ENCODE assay signal across 8 mouse cellular contexts in the genomic region with DNA sequence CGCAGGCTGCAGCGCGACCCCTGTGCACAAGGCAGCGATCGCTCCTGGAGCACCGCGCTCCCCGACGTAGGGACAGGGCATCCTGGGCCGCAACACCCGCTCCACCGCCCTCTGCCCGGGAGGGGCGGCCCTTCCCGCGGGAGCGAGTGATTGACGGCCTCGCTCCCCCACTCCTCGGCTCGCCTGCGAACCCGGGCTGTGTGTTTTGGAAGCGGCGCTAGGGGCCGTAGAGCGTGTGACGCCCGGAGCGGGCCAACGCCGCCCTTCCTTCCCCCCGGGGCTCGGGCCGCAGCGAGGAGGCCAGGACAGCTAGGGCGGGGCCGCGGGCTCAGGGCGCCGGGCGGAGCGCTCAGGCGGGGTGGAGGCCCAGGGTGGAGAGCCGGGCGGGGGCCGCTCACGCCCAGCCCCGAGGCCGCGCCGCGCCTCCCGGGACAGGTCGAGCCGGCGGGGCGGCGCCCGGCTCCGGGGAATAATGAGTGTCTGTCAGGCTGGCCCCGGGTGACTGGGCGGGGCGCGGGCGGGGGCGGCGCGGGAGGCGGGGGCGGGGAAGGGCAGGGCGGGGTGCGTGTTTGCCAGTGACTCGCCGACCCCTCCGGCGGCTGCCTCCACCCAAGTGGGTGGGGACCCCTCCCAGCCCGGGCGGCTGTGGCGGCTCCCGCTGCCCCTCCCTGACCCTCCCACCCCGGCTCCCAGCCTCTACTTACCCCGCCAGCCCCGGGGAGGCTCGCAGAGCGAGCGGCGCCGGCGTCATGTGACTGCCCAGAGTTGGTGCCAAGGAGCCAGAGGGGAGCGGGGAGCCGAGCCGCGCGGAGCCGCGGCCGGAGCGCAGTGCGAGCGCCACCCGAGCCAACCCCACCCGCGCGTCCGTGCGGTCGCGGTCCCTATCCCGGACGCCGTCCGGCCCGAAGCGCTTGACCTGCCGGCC. TPM values are rescaled to one million over a fixed set of nuclear protein-coding genes. Genes with fewer than 3 reads are reported as not detected.
DNase-seq lines count a peak whose midpoint lies in the region; ATAC-seq and TF ChIP-seq lines count a peak whose summit lies in the region.

Klf3 (plus strand) TSS at position 594 of the 925 bp plus-strand sequence.

- ATAC-seq in embryonic facial prominence, embryonic 12.5 days (ENCODE audit: insufficient number of reproducible peaks, insufficient read depth, low FRiP score, low TSS enrichment): peak; percentile 95
- peak; percentile 89 for ATAC-seq in limb, embryonic 13.5 days (ENCODE audit: low FRiP score, low read depth)
- peak; percentile 87 for ATAC-seq in midbrain, embryonic 15.5 days (replicated peaks)

- WGBS in embryonic facial prominence, embryonic 12.5 days: under 1% methylated on average over 116 of the region's 116 CpGs
- WGBS in limb, embryonic 13.5 days: under 1% methylated on average over 57 of the region's 116 CpGs
- WGBS in midbrain, embryonic 15.5 days: under 1% methylated on average over 78 of the region's 116 CpGs
- WGBS in spleen, adult 2 months: under 1% methylated on average over 100 of the region's 116 CpGs

- peak within 1 kb of the TSS; percentile 98 for H3K27ac ChIP-seq in embryonic facial prominence, embryonic 12.5 days
- H3K27ac ChIP-seq in limb, embryonic 13.5 days: peak within 1 kb of the TSS; percentile 99
- H3K27ac ChIP-seq in midbrain, embryonic 15.5 days: peak within 1 kb of the TSS; percentile 90
- H3K27ac ChIP-seq in spleen, adult 2 months (ENCODE audit: insufficient read depth, low read length): peak within 1 kb of the TSS; percentile 99

- DNase-seq in 3134 (ENCODE audit: extremely low read depth, insufficient read length, low spot score): peak; percentile 95
- DNase-seq in adrenal gland, postnatal 25 days: peak; percentile 96
- DNase-seq in heart, adult 18-20 months: peak; percentile 92 to 98
- peak; percentile 94 for DNase-seq in kidney, adult 18-20 months
- DNase-seq in spleen, adult 2 months (ENCODE audit: low read depth in 1 of 2, low spot score in 2 of 2): peak; percentile 70 to 94

- TF ChIP-seq POLR2A in spleen, adult 2 months (IDR thresholded peaks at IDR 0.05; ENCODE audit: low read depth, low read length): peak; percentile 87

- peak within 1 kb of the TSS; percentile 74 for H3K4me3 ChIP-seq in embryonic facial prominence, embryonic 12.5 days
- peak within 1 kb of the TSS; percentile 84 for H3K4me3 ChIP-seq in limb, embryonic 13.5 days
- peak within 1 kb of the TSS; percentile 79 for H3K4me3 ChIP-seq in midbrain, embryonic 15.5 days
- peak within 1 kb of the TSS; percentile 81 for H3K4me3 ChIP-seq in spleen, adult 2 months (ENCODE audit: extremely low read depth, insufficient read depth, insufficient read length)

- H3K4me2 ChIP-seq in embryonic facial prominence, embryonic 12.5 days (replicated peaks): peak within 1 kb of the TSS; percentile 58
- peak within 1 kb of the TSS; percentile 75 for H3K4me2 ChIP-seq in limb, embryonic 13.5 days (replicated peaks)
- peak within 1 kb of the TSS; percentile 81 for H3K4me2 ChIP-seq in midbrain, embryonic 15.5 days

- H3K36me3 ChIP-seq in embryonic facial prominence, embryonic 12.5 days: peaks cover 3% of the 10 kb centered on the region; the same call in 1 of the 2 replicates
- H3K36me3 ChIP-seq in limb, embryonic 13.5 days: no peaks in the 10 kb centered on the region; the same call in 1 of the 2 replicates
- H3K36me3 ChIP-seq in midbrain, embryonic 15.5 days (replicated peaks): no peaks in the 10 kb centered on the region
- no peaks in the 10 kb centered on the region for H3K36me3 ChIP-seq in spleen, adult 2 months (ENCODE audit: control insufficient read depth, insufficient read depth, low read length)

- H3K9me3 ChIP-seq in embryonic facial prominence, embryonic 12.5 days: no peaks in the 10 kb centered on the region
- H3K9me3 ChIP-seq in limb, embryonic 13.5 days: peaks cover 6% of the 10 kb centered on the region; the same call in 1 of the 2 replicates
- H3K9me3 ChIP-seq in midbrain, embryonic 15.5 days: no peaks in the 10 kb centered on the region

- peak within 1 kb of the TSS; percentile 87 for H3K9ac ChIP-seq in embryonic facial prominence, embryonic 12.5 days
- peak within 1 kb of the TSS; percentile 96 for H3K9ac ChIP-seq in limb, embryonic 13.5 days
- H3K9ac ChIP-seq in midbrain, embryonic 15.5 days: peak within 1 kb of the TSS; percentile 70

- H3K4me1 ChIP-seq in embryonic facial prominence, embryonic 12.5 days: peaks cover 24% of the 10 kb centered on the region
- H3K4me1 ChIP-seq in limb, embryonic 13.5 days: peaks cover 36% of the 10 kb centered on the region
- peaks cover 28% of the 10 kb centered on the region for H3K4me1 ChIP-seq in midbrain, embryonic 15.5 days
- H3K4me1 ChIP-seq in spleen, adult 2 months (ENCODE audit: control insufficient read depth, insufficient read depth, insufficient read length): peaks cover 12% of the 10 kb centered on the region

- no peaks in the 10 kb centered on the region for H3K27me3 ChIP-seq in embryonic facial prominence, embryonic 12.5 days
- H3K27me3 ChIP-seq in limb, embryonic 13.5 days: no peaks in the 10 kb centered on the region
- H3K27me3 ChIP-seq in midbrain, embryonic 15.5 days (replicated peaks): no peaks in the 10 kb centered on the region
- no peaks in the 10 kb centered on the region for H3K27me3 ChIP-seq in spleen, adult 2 months (ENCODE audit: control insufficient read depth, insufficient read depth, low read length)

- TF ChIP-seq CTCF in spleen, adult 2 months (IDR thresholded peaks at IDR 0.05; ENCODE audit: extremely low read depth, insufficient read depth, insufficient read length, insufficient replicate concordance): no peak

RNA-seq across cellular contexts. Expression of gene Klf3, which starts in this region (rescaled TPM):
- 61.6 and 74.6 TPM in 2 replicates for total RNA-seq in adrenal gland, postnatal 25 days (2021)
- polyA plus RNA-seq in embryonic facial prominence, embryonic 12.5 days (2016; fragmentation: Nextera tagmentation; extraction: Ambion mirVana): 45.2 and 50.8 TPM in 2 replicates
- 10 to 100 TPM; 36.9 to 49.1 TPM for total RNA-seq in heart, adult 18-20 months (2021)
- 44.9 and 46.1 TPM in 2 replicates for polyA plus RNA-seq in limb, embryonic 13.5 days (2015; fragmentation: Nextera tagmentation; extraction: Ambion mirVana)
- 24.6 and 27.7 TPM in 2 replicates for polyA plus RNA-seq in midbrain, embryonic 15.5 days (2015; fragmentation: Nextera tagmentation; extraction: Ambion mirVana)
- polyA plus RNA-seq in spleen, adult 2 months (2012; rRNA removed): 75.2 and 111 TPM in 2 replicates

Comparison
In these comparisons a context has a peak if more than half of its experiments do, and no peak if none do; other contexts are left out.
1. Peak in every context shown above with its lines: DNase-seq, ATAC-seq, H3K4me3 ChIP-seq and H3K27ac ChIP-seq.